Mouse (Mus musculus) 416B (cell line): Measurements from ENCODE around the gene Klk1b4.
A peak's percentile ranks its signal among the peaks of the same experiment; 100 is the strongest.
"Not testable (repeated sequence)": the region's sequence is repeated elsewhere in the genome, so short reads cannot be mapped to it uniquely, and the experiment has no call there.

ENCODE experiments used
- DNase-seq: peaks from one replicate; pipeline ENCODE4 v3.0.0; 2011; ENCODE audit warnings: low read depth

The Klk1b4 gene

DNA sequence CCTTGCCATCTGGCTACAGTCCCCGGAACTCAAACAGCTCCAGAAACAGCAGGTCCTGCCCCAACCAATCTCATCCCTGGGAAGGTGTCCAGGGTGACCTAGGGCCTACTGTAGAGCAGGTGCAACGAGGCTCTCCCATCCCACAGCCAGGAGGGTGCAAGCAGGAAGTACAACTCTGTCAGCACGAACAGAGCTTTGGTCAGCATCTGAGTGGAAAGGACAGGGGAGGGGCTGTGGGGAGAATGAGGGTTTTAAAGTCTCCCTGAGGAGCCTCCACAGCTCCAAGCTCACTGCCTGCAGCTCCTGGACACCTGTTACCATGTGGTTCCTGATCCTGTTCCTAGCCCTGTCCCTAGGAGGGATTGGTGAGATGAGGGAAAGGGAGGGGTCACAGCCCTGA lies at the start of gene Klk1b4:
Gene Klk1b4, plus strand, starts transcription at position 301 of the 400 bp plus-strand sequence.
- not testable (repeated sequence) for DNase-seq

DNA sequence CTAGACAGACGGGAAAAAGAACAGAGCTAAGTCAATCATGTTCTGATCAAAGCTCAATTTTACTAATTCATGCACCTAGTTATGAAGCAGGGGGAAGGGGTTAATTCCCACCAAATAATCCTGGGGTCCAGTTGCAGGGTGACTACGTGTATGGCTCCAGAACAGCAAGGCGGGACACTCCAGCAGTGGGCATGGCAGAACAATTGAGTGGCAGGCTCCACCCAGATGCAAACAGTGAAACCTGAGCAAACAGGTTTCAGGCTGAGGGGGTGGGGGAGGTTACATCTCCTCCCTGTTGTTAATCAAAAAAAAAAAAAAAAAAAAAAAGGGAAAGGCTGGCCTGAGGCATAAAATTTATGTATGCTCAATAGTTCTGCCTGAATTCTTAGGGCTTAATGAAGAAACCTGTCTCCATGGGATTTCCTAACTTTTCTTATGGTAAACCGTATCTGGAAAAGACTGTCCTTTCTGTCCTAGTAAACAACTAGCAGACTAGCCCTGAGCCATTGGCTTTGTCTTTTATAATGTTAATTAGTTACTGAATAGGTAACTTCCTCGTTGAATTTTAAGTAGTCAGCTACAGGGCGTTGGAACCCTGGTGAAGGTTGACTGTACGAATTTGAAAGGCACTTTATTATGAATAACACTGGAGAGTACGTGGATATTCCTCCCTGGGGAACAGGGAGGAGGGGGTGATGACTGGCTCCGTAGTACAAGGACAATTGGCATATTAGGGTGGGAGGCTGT lies 27.8 kb upstream of the Klk1b4 start:
- DNase-seq = no peak

DNA sequence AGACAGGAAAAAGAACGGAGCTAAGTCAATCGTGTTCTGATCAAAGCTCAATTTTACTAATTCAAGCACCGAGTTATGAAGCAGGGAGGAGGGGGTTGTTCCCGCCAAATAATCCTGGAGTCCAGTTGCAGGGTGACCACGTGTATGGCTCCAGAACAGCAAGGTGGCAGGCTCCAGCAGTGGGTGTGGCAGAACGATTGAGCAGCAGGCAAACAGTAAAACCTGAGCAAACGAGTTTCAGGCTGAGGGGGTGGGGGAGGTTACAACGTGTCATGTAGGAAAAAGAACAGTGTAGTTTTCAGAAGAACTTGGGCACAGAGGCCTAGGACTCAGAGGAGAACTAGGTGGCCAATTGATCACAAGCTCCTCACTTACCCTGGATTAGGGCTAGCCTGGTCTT lies 20.7 kb upstream of the Klk1b4 start:
- DNase-seq = not testable (repeated sequence)

DNA sequence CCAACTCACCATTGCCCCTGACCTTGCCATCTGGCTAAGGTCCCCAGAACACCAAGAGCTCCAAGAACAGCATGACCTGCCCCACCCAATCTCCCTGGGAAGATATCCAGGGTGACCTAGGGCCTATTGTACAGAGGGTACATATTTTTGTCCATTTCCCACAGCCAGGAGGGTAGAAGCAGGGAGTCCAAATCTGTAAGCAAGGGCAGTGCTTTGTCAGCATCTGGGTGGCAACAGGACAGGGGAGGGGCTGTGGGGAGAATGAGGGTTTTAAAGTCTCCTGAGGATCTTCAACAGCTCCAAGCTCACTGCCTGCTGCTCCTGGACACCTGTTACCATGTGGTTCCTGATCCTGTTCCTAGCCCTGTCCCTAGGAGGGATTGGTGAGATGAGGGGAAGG lies 19.3 kb upstream of the Klk1b4 start, which contains the start of gene Klk1b24:
Gene Klk1b24, plus strand, starts transcription at position 301 of the 400 bp plus-strand sequence.
- not testable (repeated sequence) for DNase-seq

DNA sequence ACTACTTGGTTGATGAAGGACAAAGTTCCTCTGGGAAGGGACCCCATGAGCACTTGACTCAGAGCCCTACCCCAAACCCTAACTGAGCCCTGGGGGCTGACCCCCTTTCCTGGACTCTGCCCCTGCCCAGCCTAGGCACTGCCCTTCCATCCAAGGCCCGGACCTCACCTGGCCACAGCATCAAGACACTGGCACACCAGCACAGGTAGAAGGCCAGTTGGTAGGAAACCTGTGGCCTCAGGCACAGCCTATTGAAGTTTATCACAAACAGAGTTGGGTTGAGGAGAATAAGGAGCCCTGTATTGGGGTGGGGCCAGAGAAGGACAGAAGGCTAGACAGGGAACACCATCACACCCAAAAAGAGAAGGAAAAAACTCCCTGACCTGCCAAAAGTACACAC lies 13.8 kb upstream of the Klk1b4 start:
- not testable (repeated sequence) for DNase-seq

DNA sequence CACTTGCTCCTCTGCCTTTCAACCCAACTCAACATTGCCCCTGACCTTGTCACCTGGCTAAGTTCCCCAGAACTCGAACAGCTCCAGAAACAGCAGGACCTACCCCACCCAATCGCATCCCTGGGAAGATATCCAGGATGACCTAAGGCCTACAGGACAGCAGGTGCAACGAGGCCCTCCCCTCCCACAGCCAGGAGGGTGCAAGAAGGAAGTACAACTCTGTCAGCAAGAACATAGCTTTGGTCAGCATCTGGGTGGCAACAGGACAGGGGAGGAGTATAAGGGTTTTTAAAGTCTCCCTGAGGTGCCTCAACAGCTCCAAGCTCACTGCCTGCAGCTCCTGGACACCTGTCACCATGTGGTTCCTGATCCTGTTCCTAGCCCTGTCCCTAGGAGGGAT lies 9.3 kb upstream of the Klk1b4 start, which contains the start of gene Klk1b3:
Gene Klk1b3, plus strand, starts transcription at position 301 of the 400 bp plus-strand sequence.
- no peak for DNase-seq

DNA sequence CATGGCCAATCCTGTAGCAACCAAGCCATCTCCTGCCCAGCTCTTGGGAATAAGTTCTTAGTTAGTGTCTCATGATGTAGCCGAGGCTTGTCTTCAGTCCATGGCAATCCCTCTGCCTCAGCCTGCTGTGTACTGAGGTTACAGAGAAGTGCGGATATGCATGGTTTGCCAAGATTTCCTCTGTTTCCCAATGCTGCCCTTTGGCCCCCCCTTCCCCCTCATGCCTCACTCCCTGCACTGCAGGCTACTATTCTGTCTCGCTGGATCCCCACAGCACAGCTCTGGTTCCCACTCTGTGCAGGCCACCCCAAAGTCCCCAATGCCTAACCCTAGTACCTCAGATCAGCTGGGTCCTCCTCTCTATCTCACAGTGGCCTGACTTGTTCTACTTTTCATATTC lies 1.1 kb downstream of the Klk1b4 start:
- no peak for DNase-seq

DNA sequence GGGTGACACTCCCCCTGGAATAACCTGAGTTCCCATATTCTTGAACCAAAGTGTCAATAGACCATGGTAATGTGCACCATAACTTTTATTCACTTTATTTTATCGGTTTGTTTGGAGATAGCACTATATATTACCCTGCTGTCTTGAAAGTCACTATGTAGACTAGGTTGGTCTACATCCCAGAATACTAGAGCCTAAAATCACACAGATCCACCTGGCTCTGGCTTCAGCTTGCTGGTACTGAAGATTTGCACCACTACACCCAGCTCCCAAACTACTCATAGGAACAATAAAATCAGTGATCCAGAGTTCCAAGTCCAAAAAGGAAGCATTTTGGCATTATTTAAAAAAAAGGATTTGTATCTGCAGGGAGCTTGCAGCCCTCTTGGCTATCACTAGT lies 8.4 kb downstream of the Klk1b4 start, which contains the start of gene Klk1b5:
Gene Klk1b5, plus strand, starts transcription at position 301 of the 400 bp plus-strand sequence.
- DNase-seq = no peak

DNA sequence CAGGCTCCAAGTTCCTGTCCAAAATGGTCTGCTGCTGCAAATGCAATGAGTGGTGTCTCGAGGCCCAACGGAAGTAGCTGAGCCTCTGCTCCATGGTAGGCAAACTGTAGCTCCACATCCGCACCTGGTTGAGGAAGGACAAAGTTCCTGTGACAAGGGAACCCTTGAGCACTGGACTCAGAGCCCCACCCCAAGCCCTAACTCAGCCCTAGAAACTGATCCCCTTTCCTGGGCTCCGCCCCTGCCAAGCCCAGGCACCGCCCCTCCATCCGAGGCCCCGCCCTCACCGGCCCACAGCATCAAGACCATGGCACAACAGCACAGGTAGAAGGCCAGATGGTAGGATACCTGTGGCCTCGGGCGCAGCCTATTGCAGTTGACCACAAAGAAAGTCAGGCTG lies 14.4 kb downstream of the Klk1b4 start:
- DNase-seq = not testable (repeated sequence)

DNA sequence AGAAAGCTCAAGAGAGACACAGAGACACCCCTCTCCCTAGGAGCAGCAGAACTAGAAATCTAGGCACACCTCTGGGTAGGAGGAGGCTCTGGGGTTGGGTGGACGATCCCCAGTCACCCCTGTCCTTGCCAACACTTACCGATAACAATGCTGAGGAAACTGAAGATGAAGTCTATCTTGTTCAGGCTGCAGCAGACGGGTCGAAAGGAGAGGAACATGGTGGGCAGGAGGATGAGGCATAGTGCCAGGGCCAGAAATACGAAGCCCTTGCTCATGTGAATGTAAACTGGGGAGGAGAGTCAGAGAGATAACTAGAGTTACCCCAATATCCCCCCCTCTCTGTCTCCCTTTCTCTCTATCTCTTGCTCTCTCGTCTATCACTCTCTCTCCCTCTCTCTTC lies 15.1 kb downstream of the Klk1b4 start:
- DNase-seq = not testable (repeated sequence)

DNA sequence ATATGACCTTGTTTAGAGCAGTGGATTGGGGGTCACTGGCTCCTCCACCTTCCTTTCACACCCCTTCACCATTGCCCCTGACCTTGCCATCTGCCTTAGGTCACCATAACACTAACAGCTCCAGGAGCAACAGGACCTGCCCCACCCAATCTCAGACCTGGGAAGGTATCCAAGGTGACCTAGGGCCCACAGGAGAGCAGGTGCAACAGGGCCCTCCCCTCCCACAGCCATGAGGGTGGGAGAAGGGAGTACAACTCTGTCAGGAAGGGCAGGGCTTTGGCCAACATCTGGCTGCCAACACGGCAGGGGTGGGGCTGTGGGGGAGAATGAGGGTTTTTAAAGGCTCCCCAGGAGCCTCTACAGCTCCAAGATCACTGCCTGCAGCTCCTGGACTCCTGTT lies 17.8 kb downstream of the Klk1b4 start, which contains the start of gene Klk1:
Gene Klk1, plus strand, starts transcription at position 285 of the 400 bp plus-strand sequence.
- no peak for DNase-seq

DNA sequence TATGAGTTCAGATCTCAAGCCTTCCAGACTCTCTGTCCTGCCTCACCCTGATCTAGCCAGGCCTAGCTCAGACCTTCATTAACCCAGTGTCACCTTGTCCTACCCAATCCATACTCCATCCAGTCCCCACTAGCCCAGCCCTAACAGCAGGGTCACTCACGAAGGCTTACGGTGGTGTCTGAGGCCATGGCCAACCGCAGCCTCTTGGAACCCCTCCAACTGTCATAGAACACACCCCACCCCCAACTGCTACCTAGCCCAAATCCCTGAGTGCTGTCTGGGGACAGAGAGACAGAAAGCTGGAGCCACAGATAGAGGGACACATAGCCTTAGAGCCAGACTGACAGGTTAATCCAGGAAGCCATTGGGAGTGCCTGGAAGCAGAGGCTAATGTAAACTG lies 28.7 kb downstream of the Klk1b4 start, which contains the start of gene Gm36864:
Gene Gm36864, plus strand, starts transcription at position 269 of the 400 bp plus-strand sequence.
- DNase-seq = no peak

DNA sequence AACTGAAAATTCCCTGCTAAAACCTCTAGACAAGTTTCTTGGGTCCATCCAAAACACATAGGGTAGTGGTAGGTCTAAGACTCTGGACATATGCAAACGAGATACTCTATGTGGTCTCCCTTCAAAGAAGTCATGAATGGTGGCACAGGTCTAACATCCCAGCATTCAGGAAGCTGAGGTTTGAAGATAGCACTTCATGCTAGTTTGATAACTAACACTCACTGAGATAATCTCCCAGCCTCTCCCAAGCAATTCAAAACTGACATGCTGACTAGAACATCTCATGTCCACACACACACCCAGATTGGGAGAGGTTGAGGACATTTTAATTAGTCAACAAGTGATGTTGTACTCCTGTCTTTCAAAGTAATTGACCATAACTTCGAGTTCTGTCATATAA lies 32.7 kb downstream of the Klk1b4 start:
- peak; percentile 25 for DNase-seq

DNA sequence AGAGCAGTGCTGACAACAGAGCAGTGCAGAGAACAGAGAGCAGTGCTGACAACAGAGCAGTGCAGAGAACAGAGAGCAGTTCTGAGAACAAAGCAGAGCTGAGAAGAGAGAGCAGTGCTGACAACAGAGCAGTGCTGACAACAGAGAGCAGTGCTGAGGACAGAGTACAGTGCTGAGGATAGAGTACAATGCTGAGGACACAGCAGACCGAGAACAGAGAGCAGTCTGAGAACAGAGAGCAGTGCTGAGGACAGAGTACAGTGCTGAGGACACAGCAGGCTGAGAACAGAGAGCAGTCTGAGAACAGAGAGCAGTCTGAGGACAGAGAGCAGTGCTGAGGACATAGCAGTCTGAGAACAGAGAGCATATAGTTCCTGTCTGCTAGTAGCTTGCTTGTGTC lies 33.5 kb downstream of the Klk1b4 start:
- no peak for DNase-seq

DNA sequence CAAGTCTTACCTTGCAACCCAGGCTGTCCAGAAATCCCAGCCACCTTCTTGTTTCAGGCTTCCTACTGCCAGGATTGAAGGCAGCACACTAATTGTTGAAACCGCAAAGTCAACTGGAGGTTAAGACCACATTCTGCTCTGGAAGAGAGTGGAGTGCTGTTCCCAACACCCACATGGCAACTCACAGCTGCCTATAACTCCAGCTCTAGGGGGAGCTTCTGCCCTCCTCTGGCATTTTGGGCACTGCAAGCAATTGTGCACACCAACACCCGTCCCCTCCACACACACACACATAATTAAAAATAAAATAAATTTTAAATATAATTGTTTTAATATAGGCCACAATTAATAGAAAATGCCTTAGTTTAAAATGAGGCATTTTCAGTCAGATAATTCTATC lies 33.9 kb downstream of the Klk1b4 start:
- peak; percentile 11 for DNase-seq

DNA sequence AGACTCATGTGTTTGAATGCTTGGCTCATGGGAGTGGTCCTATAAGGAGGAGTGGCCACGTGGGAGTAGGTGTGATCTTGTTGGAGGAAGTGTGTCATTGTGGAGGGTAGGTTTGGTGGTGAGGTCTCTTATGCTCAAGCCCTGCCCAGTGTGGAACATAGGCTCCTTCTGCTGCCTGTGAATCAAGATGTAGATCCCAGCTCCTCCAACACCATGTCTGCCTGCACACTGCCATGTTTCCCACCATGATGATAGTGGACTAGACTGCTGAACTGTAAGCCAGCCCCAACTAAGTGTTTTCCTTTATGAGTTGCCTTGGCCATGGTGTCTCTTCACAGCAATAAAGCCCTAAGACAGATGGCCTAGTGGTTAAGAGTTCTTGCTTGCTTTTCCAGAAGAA lies 36.8 kb downstream of the Klk1b4 start:
- DNase-seq = no peak

DNA sequence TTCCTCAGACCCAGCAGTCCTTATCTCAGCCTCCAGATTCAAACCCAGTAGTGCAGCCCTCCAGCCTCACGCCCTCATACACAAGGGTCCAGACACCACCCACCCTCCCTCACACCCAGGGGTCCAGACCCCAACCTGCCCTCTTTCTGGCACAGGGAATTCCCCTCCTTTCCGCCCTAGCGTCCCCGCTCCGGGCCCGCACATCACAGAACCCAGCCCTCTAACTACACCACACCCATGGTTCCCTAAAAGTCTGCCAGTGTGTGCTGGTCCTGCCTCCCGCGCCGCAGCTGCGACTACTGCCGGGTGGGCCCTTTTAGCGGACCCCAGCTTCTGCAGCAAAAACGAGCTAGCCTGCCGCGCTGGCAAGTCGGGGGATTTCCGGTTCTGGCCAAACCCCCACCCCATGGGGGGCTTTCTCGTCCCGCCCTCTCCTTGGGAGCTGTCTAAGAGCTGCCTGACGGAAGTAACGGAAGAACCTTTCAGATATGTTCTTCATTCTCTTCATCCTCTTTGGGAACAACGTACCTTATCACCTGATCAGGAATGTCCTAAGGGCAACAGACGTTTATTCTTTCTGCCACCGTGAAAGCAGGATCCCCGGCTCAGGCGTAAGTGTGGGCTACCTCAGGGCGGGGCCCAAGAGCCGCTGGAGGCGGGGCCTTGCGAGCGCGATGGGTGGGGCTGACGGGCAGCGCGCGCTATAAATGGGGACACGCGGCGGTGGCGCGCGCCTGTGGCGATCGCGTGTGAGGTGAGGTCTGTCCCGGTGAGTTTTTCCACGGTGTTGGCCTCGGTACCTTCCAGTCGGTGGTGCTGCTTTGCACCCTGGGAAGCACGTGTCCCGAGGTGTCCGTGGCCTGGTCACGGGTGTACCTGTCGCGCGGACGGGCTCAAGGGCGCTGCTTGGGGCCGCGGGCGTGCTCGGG lies 39.1 kb downstream of the Klk1b4 start, which contains the start of the genes 1700028J19Rik and 2410002F23Rik:
Gene 1700028J19Rik, minus strand, starts transcription at position 641 of the 929 bp plus-strand sequence.
Gene 2410002F23Rik, plus strand, starts transcription at position 668 of the 929 bp plus-strand sequence.
- DNase-seq = peak; percentile 92

DNA sequence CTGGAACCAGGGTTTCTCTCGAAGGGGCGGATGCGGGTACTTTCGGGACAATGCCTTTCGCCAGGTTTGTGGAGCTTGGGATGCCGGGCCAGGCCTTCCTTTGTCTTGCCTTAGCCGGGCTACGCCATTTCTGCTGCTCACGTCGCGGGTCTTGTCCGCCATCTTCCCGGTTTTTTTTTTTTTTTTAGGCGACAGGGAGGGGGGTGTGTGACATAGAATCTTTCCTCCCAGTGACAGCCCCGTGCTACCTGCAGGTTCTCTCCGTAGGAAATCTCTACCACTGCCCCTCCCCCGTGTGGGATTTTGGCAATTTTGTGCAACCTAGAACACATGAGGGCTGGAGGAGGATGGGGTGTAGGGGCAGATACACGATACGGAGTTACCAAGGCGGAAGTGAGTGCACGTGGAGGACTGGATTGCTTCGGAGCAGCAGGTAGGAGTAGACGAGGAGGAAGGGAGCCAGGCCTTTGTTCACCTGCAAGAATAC lies 39.8 kb downstream of the Klk1b4 start:
- peak; percentile 80 for DNase-seq

DNA sequence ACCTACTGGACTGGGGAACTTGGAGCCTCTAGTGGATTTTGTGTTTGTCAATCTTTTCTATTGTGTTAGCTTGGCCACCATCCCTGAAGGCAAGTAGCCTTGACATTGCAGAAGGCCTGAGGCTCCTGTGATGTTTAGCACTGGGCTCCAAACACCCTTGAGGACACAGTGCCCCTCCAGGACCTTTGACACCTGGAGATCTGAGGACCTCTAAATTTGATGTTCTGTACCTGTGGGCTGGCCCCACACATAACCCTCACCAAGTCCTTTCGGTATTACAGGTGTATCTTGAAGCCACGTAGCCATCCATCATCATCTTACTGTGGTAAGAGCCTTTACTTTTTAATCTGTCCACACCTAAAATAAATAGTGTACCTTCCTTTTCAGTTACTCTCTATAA lies 40.7 kb downstream of the Klk1b4 start:
- DNase-seq = no peak

DNA sequence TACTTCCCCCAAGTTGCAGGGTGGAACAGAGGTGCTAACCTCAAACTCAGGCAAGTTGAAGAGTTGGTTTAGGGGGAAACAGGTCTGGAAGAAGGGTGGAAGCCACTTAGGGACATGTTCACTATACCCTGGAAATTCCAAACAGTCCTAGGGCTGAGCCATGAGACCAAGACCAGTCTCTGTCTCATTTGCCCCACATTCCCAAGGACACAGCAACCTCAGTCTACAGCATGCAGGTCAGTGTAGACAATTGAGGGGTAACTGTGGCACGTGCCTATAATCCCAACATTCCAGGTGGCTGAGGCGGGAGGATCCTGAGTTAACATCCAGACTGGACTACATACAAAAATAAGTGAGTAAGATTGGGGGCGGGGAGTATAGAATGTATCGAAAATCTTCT lies 42.0 kb downstream of the Klk1b4 start:
- no peak for DNase-seq

DNA sequence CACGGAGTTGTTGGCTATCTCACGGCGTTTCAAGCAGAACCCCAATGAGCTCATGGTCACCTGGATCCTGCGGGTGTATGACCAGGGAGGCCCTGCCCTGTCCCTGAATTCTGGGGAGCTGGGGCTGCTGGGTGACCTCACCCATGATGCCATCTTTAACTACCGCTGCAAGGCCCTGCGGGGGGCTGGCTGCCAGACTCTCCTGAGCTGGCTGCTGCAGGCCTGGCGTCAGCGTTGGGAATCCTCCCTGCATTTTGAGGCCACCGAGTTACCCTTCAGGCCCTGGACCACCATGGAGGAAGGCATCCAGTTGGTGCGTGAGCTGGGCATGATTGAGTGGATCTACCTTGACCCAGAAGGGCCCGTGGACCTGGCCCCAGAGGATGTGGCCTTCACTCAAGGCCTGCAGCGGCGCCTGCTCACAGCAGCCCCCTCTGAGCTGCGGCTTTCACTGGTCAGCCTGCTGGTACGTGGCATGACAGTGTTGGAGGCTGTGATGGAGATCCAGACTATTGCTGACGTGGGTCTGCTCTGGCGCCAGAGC lies 43.6 kb downstream of the Klk1b4 start:
- not testable (repeated sequence) for DNase-seq
